Mouse (Mus musculus) megakaryocyte, adult 5-6 weeks (primary cell): ENCODE results near the gene Cx3cr1. TPM values are rescaled to one million over a fixed set of nuclear protein-coding genes. Genes with fewer than 3 reads are reported as not detected.
A peak's percentile ranks its signal among the peaks of the same experiment; 100 is the strongest.

ENCODE experiments used
- ATAC-seq: 2 replicates; pipeline ENCODE4 v1.8.0; 2016; ENCODE audit warnings: mild to moderate bottlenecking, inconsistent platforms; ENCODE audit not compliant: poor library complexity, severe bottlenecking
- total RNA-seq, 2 experiments: library from RNA; stranded (forward) in 1 of 2; stranded (reverse) in 1 of 2; fragments of 153-499, 151-499 nt in 1 of 2; fragments of 221-1000, 200-1000 nt in 1 of 2; gene quantifications; 2 replicates each; pipeline versions ENCODE4 v1.2.3 to v1.2.4; 2015 to 2017

The Cx3cr1 gene
- total RNA-seq, 2 experiments from 2014 or later = 88.0 to 111 TPM

DNA sequence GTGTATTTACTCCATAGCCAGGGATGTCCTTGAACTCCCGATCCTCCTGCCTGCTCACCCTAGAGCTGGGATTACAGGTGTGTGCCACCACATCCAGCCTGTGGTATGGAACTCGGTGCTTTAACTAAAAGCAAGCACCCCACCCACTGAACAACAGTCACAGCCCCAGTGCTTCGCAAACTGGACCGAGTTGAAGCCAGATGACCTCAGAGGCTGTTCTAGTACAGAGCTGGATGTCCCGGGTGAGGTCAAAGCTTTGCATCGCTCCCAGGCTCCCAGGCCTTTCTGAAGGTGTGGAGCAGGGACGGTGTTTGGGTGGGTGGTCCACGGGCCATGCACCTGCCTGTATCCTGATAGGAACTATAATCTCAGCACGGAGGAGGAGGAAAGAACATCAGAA, 118.3 kb downstream of the Cx3cr1 start:
- ATAC-seq = no peak

DNA sequence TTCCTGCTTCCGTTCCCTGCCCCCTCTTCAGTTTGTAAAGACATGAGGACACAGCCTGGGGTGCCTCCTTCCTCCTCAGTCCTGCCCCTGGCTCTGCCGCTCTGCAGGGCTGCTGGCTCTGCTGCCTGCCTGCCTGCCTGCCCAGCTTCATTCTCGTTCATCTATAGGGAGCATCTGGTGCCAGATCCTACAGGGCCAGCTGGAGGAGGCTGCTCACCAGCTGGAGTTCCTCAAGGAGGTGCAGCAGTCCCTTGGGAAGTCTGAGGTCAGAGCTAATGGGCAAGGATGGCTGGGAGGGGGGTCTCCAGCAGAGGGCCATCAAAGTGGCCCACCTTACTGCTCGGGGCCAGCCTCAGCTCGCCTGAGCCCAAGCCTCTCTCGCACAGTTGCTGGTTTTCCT, 119.2 kb downstream of the Cx3cr1 start:
- no peak for ATAC-seq

DNA sequence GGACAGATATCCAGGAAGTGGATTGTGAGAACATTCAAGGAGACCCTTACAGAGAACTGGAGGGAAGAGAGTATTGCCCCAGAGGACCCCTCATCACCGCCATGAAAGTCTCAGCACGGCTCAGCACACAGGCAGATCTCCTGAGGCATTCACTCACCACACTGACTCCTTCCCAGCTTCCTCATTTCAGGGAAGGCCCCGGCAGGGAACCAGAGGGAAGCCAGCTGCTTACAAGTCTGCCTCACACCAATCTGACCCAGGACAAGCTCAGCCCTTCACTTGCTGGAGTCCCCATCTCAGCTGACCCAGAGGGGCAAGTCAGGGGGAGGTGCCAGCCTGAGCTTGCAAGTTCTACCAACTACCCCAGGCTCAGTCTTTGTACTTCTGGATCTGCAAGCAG, 120.9 kb downstream of the Cx3cr1 start:
- ATAC-seq = peak; percentile 82

DNA sequence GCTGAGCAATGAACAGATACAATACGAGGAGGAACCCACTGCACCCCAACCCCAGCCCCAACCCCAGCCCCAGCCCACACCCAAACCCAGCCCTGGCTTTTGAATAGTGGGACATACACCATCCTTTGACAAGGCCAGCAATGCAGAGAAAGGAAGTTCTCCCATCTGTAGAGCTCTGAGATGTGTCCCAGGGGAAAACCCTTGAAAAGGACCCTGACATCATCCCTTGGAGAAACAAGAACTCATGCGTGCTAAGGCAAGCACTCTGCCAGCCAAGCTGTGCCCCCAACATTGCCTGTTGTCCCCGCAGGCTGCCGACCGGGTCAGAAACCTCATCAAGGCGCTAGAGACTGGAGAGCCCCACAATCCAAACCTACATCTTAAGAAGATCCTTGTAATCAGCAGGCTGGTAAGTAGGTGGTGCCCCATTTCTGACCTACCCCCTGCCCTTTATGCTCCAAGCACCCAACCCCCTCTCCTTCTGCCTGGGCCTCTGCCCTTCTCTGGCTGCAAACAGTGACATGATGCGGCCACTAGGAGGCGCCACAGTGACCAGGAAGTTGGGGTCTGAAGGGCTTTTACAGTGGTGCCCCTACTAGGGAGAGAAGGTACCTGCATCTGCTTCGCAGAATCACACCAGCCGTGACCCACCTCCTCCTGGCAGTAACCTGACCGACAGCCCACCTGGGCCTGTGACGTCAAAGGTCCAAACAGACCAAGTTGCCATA, 124.3 kb downstream of the Cx3cr1 start:
- peak; percentile 47; the same call in 1 of the 2 replicates for ATAC-seq

DNA sequence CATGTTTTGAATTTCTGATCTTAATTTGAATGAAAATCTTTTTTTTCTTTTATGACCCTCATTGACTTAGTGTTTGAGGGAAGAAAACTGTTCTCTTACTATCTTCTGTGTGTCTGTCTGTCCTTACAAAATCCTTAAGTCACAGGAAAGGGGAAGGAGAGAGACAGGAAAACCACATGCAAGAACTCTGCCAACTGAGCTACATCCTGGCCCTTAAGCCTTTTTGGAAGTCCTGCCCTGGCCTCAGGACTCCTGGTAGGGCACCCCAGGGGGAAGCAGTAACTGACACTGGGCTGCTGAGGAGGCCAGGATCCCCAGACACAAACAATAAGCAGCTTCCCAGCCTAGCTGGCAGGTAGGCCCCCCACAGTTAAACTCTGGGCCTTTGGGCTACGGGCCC, 126.4 kb downstream of the Cx3cr1 start:
- peak; percentile 62 for ATAC-seq

DNA sequence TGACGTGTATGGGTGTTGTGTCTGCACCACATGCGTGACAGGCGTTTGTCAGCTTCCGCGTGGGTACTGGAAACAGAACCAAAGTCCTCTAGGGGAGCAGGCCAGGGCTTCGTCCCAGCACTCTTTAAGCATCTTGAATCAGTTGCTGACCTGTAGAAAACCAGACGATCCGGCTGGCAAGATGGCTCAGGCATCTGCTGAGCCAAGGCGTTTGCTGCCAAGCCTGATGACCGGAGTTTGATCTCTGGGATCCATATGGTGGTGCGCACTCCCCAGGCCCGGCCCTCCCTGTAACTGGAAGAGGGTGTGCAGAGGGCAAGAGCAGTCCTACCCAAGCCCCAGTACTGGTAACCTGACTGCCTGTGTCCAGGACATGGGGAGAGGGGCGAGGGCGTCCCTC, 127.8 kb downstream of the Cx3cr1 start:
- no peak for ATAC-seq

DNA sequence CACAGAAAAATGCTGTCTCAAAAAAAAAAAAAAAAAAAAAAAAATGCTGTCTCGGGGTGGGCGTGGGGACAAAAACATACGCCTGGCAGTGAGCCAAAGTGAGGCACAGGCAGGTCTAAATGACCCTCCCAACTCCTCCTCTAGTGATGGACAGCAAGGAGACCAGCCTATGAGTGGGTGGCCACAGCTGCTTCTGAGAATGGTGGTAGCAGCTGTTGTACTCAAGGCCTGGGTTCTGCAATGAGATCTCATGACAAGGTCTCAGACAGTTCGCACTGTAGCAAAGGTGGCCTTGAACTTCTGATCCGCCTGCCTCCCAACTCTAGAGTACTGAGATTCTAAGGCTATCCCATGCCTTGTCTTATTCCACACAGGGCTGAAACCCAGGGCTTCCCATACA, 128.3 kb downstream of the Cx3cr1 start:
- no peak for ATAC-seq

DNA sequence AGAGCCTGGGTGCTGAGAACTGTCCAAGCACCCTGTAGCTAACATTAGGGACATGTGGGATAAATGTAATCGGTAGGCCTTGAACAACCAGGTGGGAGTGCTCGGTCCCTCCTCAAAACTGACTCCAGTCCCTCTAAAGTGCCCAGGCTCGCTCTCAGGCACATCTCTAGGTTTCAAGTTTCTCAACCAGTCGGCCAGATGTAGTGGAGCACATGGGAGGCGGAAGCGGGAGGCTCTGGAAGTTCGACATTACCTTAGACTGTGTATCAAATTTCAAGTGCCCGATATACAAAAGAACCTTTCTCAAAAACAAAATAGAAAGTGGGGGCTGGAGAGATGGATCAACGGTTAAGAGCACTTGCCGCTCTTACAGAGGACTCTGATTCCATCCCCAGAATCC, 130.0 kb downstream of the Cx3cr1 start:
- ATAC-seq = no peak

DNA sequence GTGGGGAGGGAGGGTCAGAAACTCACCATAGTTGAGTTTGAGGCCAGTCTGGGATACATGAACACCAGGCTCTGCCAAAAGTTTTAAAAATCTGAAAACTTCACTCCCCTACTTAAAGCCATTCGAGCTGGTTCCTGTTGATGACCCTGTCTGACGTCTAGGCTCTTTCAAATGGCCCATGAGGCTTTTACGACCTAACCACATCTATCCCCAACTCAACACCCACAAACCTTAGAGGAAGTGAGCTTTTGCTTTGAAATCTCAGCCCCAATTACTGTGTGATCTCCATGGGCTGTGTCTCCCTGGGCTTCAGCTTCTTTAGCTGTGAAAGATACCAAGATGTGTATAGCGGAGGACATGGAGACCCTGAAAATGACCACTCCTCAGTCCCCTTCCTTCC, 131.2 kb downstream of the Cx3cr1 start:
- peak; percentile 33; the same call in 1 of the 2 replicates for ATAC-seq

DNA sequence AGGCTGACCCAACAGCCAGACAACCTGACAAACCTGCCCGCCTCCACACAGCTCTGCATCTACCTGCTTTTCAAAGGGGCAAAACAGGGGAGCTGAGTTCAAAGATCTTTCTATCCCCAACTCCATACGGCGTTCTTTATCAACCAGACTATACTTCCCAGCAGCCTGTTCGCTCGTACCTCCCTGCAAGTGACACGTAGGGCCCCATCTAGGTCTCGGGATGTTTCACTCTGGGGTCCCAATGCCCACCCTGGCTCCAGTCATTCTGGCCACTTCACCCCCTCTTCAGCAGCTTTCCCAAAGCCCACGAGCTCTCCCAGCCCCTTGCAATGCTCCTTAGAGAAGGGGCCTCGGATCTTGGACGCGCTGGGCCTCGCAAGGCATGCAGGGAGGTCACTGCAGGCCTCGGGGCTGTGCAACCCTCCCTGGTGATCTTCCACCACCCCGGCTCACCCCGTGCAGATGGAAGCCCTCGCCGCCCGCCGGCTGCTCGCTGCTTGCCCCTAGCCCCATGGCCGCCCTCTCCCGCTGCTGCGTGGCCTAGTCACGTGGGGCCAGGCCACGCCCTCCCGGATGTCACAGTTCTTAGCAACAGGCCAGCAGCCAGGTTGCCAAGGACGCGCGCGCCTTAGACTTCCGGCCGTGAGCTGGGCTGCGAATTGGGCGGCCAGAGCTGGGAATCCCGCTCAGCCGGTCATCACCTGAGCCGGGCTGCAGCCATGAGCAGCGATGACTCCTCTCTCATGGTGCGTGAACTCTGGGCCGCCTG, 132.5 kb downstream of the Cx3cr1 start, which contains the start of the genes Gorasp1 and Ttc21a:
Gorasp1 (minus strand) TSS at position 561 of the 769 bp plus-strand sequence.
Ttc21a (plus strand) TSS at position 602 of the 769 bp plus-strand sequence.
- peak; percentile 92 for ATAC-seq

DNA sequence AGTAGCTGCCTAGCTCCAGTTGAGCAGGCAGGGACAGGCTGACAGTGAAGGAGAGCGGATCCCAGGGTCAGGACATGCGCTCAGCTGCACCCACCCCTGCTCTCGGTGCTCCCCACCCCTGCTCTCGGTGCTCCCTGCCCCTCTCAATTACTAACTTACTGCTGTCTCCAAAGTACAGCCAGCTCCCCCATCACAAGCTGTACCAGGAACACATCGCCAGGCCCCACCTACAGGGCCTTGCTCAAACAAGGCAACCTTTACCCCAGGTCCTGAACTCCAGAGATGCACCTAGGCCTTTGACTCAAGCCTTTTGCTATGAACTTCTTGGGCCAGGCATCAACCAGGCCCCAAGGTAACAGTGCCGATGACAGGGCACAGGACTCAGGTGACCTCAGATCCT, 136.0 kb downstream of the Cx3cr1 start:
- no peak for ATAC-seq

DNA sequence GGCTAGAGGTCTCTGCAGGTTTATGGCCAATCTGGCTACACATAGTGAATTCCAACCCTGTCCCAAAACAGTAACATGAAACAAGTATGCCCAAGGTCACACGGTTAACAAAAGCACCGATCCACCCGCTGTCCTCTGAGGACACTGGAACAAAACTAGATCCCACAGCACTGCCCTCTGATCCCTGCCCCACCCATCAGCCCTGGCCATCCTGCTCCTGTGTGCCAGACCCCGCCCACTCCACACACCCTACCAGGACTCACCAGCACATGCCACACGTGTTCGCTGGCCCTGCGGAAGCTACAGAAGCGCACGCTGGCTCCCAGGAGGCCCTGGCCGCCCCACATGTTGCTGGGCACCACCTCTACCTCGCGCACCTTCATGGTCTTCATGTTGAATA, 137.3 kb downstream of the Cx3cr1 start:
- no peak for ATAC-seq

DNA sequence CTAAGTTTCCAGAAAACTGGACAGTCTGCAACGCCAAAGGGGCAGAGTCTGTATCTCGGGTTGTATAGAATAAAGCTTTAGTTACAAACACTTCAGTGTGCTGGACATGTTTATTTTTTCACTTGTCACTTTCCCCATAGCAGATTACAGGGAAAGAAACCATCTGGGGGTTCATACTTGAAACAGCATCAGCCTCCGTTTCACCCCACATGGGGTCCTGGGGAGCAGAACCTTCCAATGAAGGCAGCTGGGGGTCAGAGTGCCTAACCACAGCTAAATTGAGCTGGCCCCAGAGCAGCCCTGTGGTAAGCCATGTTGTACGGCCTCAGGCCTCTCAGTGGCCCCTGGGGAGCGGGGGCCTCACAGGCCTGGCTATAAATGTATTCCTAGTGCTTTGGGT, 143.2 kb downstream of the Cx3cr1 start:
- no peak for ATAC-seq

DNA sequence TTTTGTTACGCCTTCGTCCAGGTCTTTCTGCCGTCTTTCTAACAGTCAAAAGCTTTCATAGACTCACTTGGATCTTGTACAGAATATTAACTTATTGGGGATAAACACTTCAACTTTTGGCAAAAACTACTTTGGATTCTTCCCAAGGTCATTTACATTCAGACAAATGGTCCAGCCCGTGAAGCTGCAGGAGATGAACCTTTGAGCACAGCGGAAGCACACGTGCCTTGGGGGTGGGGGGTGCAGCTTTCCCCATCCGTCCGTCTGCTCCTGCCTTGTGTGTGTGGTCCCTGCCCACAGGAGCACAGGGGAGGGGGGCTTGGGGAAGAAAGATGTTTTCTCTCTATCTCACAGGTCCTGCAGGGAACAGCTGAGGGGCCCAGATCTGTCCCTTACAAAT, 143.9 kb downstream of the Cx3cr1 start:
- no peak for ATAC-seq

DNA sequence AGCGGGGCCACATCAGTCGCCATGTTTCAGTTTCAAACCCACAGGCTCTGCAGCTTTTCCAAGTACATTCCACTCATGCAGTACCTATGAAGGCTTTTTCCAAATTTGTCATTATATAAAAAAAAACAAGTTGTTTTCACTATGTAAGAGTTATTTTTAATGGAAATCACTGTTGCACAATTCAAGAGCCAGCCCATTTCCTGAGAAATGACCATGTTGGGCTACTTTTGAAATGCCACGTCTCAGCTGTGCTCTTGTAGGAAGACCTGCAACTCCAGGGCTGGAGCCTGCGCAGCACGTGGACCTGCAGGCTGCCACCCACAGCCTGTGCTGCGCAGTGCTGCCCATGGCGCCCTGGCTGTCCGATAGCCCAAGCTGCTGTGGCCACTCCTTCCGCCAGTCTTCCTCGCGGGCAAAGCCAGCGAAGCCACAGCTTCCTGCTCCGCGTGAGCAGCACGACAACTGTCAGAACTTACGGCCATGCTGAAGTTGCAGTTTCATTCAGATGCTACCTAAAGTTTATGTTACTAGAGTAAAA, 144.5 kb downstream of the Cx3cr1 start:
- peak; percentile 96 for ATAC-seq

DNA sequence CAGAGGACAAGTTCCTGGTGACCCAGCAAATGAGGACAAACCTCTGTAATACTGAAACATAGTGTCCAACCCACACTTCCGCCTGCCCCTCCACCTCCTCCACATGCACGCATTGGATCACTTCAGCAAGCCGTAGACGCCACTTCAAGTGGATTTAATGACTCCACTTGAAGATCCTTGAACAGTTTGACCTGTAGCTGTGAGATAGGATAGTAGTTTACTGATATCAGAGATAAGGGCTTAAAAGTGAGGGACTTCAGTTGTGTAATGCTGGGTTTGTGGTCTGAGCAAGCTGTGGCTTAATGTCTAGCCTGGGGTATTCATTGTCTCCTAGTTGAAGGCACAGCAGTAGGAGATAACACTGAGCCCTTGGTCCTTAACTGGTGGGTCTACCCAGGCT, 146.2 kb downstream of the Cx3cr1 start:
- no peak for ATAC-seq

DNA sequence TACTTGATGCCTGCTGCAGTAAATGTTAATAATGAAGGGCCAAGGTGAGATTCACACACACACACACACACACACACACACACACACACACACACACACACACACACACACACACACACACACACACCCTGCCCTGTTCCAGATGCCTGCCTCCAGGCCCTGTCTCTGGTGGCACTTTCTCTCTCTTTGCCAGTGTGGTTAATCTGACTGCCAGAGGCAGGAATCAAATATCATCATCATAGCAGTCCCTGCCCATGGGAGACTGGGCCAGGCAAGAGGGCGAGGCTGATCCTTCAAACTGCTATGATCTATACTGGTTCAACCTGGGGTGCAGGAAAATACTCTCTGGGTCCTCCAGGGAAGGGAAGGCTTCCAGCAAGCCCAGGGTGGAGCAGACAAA, 149.8 kb downstream of the Cx3cr1 start:
- no peak for ATAC-seq

DNA sequence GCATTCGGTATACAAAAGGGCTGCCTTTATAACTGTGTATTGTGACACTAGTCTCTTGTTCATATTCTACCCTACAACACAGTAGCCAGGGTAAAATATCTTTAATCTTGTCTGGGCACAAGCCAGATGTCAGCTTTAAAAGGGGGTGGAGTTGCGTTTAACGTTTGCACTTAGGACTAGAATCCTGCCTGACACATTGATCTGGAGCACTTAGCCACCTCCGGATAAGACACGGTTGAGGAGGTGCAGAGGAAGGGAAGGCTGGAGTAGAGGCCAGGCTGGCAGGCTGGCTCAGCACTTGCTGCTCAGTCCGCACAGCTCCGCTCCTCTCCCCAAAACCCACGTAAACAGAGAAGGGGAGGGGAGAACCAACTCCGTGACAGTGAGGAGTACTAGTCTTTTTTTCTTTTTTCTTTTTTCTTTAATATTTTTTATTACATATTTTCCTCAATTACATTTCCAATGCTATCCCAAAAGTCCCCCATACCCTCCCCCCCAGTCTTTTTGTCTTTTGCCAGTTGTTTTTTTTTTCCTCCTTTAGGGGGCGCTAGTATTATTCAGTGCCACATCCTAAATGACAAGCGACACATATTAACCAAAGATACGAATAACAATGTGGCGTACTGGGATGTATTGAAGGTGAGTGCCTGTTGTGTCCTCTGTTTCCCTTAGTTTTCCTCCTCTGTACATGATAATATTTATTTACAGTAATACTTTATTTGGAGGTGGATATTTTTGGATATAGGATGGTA, 156.4 kb downstream of the Cx3cr1 start:
- ATAC-seq = no peak

DNA sequence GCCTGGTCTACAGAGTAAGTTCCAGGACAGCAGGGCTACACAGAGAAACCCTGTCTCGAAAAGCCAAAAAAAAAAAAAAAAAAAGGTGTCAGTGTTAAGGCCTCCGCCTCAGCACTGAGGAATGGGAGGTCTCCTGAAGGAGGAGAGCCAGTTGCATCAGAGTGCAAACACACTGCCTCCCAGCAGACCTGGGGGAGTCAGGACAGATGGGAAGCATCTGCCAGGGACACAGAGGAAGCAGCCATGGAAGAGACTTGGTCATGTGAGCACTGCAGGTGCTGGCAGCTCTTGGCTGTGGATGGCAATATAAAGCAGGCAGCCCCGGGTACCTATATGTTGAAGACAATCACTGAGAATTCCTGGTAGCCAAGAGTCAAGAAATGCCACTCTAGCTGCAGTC, 159.7 kb downstream of the Cx3cr1 start:
- no peak for ATAC-seq

DNA sequence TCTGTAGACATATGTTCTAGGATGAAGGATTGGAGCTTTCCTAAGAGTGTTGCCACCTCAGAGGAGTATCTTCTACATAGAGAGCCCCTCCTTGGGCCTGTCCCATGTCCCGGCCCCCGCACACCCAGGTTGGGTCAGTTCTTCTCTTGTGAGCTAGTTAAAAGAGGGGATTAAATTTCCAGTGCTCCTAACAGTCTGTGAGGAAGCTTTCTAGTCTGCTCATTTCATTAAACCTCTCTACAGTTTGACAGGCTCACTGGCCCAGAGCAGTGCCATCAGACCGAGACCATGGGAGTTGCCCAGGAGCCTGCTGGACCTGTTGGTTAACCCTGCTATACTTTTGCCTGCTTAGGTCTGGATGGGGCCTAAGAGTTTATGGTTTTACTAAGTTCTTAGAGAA, 161.0 kb downstream of the Cx3cr1 start:
- no peak for ATAC-seq
